Mouse (Mus musculus): ENCODE results near the gene Atp1b2. TPM values are rescaled to one million over a fixed set of nuclear protein-coding genes. Genes with fewer than 3 reads are reported as not detected.

Atp1b2 gene
- total and polyA plus RNA-seq, 2 experiments from 2014 or later = 15.1 to 23.7 TPM

GRCm38 (mm10) chr11:69579128-69580017 lies 26.4 kb downstream of the Atp1b2 start:
- H3K4me2 ChIP-seq (ENCODE audit: low read depth, low read length) = peak overlapping the region; percentile 98
- peak overlapping the region; percentile 98 for H3K27ac ChIP-seq (ENCODE audit: low read depth)
- under 1% methylated on average over 39 of the region's 39 CpGs for WGBS
- no peaks in the 10 kb centered on the region for H3K9me3 ChIP-seq (replicated peaks; ENCODE audit: control insufficient read depth, low read length)
- TF ChIP-seq CTCF (IDR thresholded peaks at IDR 0.05; ENCODE audit: low read depth) (peak; percentile 100), EP300 (IDR thresholded peaks at IDR 0.05; ENCODE audit: low read depth) (peak; percentile 84)
- H3K27me3 ChIP-seq (ENCODE audit: control insufficient read depth, insufficient read depth, low read length) = no peaks in the 10 kb centered on the region
- DNase-seq (ENCODE audit: low spot score) = peak; percentile 98
- H3K9ac ChIP-seq (replicated peaks; ENCODE audit: low read depth, low read length) = peak overlapping the region; percentile 77
- ATAC-seq (ENCODE audit: insufficient read depth, low read depth) = peak; percentile 87
- peak overlapping the region; percentile 72 for H3K4me3 ChIP-seq (ENCODE audit: low read depth, low read length)
- H3K4me1 ChIP-seq (ENCODE audit: control insufficient read depth, insufficient read depth) = peaks cover 20% of the 10 kb centered on the region; the same call in 1 of the 2 replicates
- H3K36me3 ChIP-seq (replicated peaks; ENCODE audit: control insufficient read depth, insufficient read depth, low read length) = no peaks in the 10 kb centered on the region; the same call in none of the 2 replicates

GRCm38 (mm10) chr11:69578301-69578700 lies 27.4 kb downstream of the Atp1b2 start:
- H3K27ac ChIP-seq (ENCODE audit: low read depth) = no peak overlapping the region
- 12% methylated on average over 15 of the region's 15 CpGs for WGBS

GRCm38 (mm10) chr11:69576307-69576706 lies 29.4 kb downstream of the Atp1b2 start:
- 58% methylated on average over 5 of the region's 5 CpGs for WGBS
- H3K4me1 ChIP-seq (ENCODE audit: control insufficient read depth, insufficient read depth) = peaks cover 13% of the 10 kb centered on the region; the same call in 1 of the 2 replicates
- H3K4me3 ChIP-seq (ENCODE audit: low read depth, low read length) = no peak overlapping the region
- no peaks in the 10 kb centered on the region for H3K27me3 ChIP-seq (ENCODE audit: control insufficient read depth, insufficient read depth, low read length)
- DNase-seq (ENCODE audit: low spot score) = no peak
- H3K4me2 ChIP-seq (ENCODE audit: low read depth, low read length) = no peak overlapping the region
- H3K36me3 ChIP-seq (replicated peaks; ENCODE audit: control insufficient read depth, insufficient read depth, low read length) = no peaks in the 10 kb centered on the region; the same call in 1 of the 2 replicates
- no peaks in the 10 kb centered on the region for H3K9me3 ChIP-seq (replicated peaks; ENCODE audit: control insufficient read depth, low read length)
- ATAC-seq (ENCODE audit: insufficient read depth, low read depth) = no peak
- TF ChIP-seq EP300 (IDR thresholded peaks at IDR 0.05; ENCODE audit: low read depth) = no peak
- TF ChIP-seq CTCF (IDR thresholded peaks at IDR 0.05; ENCODE audit: low read depth) = no peak
- H3K9ac ChIP-seq (replicated peaks; ENCODE audit: low read depth, low read length) = no peak overlapping the region
- H3K27ac ChIP-seq (ENCODE audit: low read depth) = no peak overlapping the region

More at GRCm38 (mm10) chr11:69578301-69578700, 27.4 kb downstream of the Atp1b2 start:
- ATAC-seq (ENCODE audit: insufficient read depth, low read depth) (no peak), DNase-seq (ENCODE audit: low spot score) (no peak)
- no peaks in the 10 kb centered on the region for H3K9me3 ChIP-seq (replicated peaks; ENCODE audit: control insufficient read depth, low read length)
- peak overlapping the region; percentile 64 for H3K9ac ChIP-seq (replicated peaks; ENCODE audit: low read depth, low read length)
- no peaks in the 10 kb centered on the region for H3K27me3 ChIP-seq (ENCODE audit: control insufficient read depth, insufficient read depth, low read length)
- H3K4me2 ChIP-seq (ENCODE audit: low read depth, low read length) = peak overlapping the region; percentile 93
- H3K36me3 ChIP-seq (replicated peaks; ENCODE audit: control insufficient read depth, insufficient read depth, low read length) = no peaks in the 10 kb centered on the region; the same call in 1 of the 2 replicates
- peaks cover 20% of the 10 kb centered on the region; the same call in 1 of the 2 replicates for H3K4me1 ChIP-seq (ENCODE audit: control insufficient read depth, insufficient read depth)
- peak overlapping the region; percentile 72 for H3K4me3 ChIP-seq (ENCODE audit: low read depth, low read length)
- no peak for TF ChIP-seq EP300 (IDR thresholded peaks at IDR 0.05; ENCODE audit: low read depth)
- TF ChIP-seq CTCF (IDR thresholded peaks at IDR 0.05; ENCODE audit: low read depth) = no peak

- DNase-seq (ENCODE audit: low spot score) = peak; percentile 61
- Histone ChIP-seq H3K27me3 (ENCODE audit: control insufficient read depth, insufficient read depth, low read length) (no peaks in the 10 kb centered on the region), H3K36me3 (replicated peaks; ENCODE audit: control insufficient read depth, insufficient read depth, low read length) (peaks cover 9% of the 10 kb centered on the region), H3K4me3 (ENCODE audit: low read depth, low read length) (no peak overlapping the region), H3K9ac (replicated peaks; ENCODE audit: low read depth, low read length) (no peak overlapping the region), H3K9me3 (replicated peaks; ENCODE audit: control insufficient read depth, low read length) (no peaks in the 10 kb centered on the region), H3K4me1 (ENCODE audit: control insufficient read depth, insufficient read depth) (peaks cover 13% of the 10 kb centered on the region; the same call in 1 of the 2 replicates), H3K4me2 (ENCODE audit: low read depth, low read length) (no peak overlapping the region), H3K27ac (ENCODE audit: low read depth) (no peak overlapping the region)
- TF ChIP-seq CTCF (IDR thresholded peaks at IDR 0.05; ENCODE audit: low read depth) = peak; percentile 63
- no peak for TF ChIP-seq EP300 (IDR thresholded peaks at IDR 0.05; ENCODE audit: low read depth)
- WGBS = 50% methylated on average over 3 of the region's 3 CpGs
- ATAC-seq (ENCODE audit: insufficient read depth, low read depth) = no peak
Measured at GRCm38 (mm10) chr11:69575220-69575619, 30.5 kb downstream of the Atp1b2 start.

GRCm38 (mm10) chr11:69565131-69565530 lies 40.6 kb downstream of the Atp1b2 start:
- DNase-seq (ENCODE audit: low spot score) = no peak
- no peak for ATAC-seq (ENCODE audit: insufficient read depth, low read depth)
- Histone ChIP-seq H3K27me3 (ENCODE audit: control insufficient read depth, insufficient read depth, low read length) (no peaks in the 10 kb centered on the region), H3K27ac (ENCODE audit: low read depth) (no peak overlapping the region), H3K9ac (replicated peaks; ENCODE audit: low read depth, low read length) (no peak overlapping the region), H3K4me2 (ENCODE audit: low read depth, low read length) (no peak overlapping the region), H3K9me3 (replicated peaks; ENCODE audit: control insufficient read depth, low read length) (no peaks in the 10 kb centered on the region), H3K36me3 (replicated peaks; ENCODE audit: control insufficient read depth, insufficient read depth, low read length) (peaks cover 47% of the 10 kb centered on the region), H3K4me1 (ENCODE audit: control insufficient read depth, insufficient read depth) (0 out of 2 replicates have a peak, but pooled peaks cover 12% of the 10 kb centered on the region), H3K4me3 (ENCODE audit: low read depth, low read length) (no peak overlapping the region)
- no peak for TF ChIP-seq CTCF (IDR thresholded peaks at IDR 0.05; ENCODE audit: low read depth)
- TF ChIP-seq EP300 (IDR thresholded peaks at IDR 0.05; ENCODE audit: low read depth) = no peak
- WGBS = 78% methylated on average over 8 of the region's 8 CpGs
